Mouse (Mus musculus) limb, embryonic 11.5 days (tissue): ENCODE data around the gene Bcat2. TPM values are rescaled to one million over a fixed set of nuclear protein-coding genes. Genes with fewer than 3 reads are reported as not detected.

ENCODE experiments used
- ATAC-seq: fragments of 200-750 bp; cut with Nextera tagmentation; 2 replicates; pipeline ENCODE4 v1.8.0; 2017; ENCODE audit warnings: low read depth; ENCODE audit not compliant: insufficient number of reproducible peaks, low FRiP score, low TSS enrichment
- DNase-seq: peaks from one replicate; pipeline ENCODE4 v3.0.0-alpha.2; 2015; ENCODE audit warnings: low spot score
- H3K27ac ChIP-seq: fragments of 300-500 bp; sonication (generic); replicated peaks from 2 replicates; pipeline ENCODE4 v1.5.1; 2014; ENCODE audit warnings: low read depth, mild to moderate bottlenecking, low read length
- H3K27me3 ChIP-seq: fragments of 300-500 bp; sonication (generic); 2 replicates; pipeline ENCODE4 v1.6.1; 2014; ENCODE audit warnings: mild to moderate bottlenecking, low read length, mixed read lengths; ENCODE audit not compliant: control insufficient read depth, insufficient read depth
- H3K36me3 ChIP-seq: fragments of 300-500 bp; sonication (generic); 2 replicates; pipeline ENCODE4 v1.6.1; 2014; ENCODE audit warnings: mild to moderate bottlenecking, low read length, moderate library complexity, mixed read lengths; ENCODE audit not compliant: control insufficient read depth, insufficient read depth
- H3K4me1 ChIP-seq: fragments of 300-500 bp; sonication (generic); 2 replicates; pipeline ENCODE4 v1.6.1; 2014; ENCODE audit warnings: low read length, mixed read lengths; ENCODE audit not compliant: control insufficient read depth, insufficient read depth
- H3K4me2 ChIP-seq: fragments of 300-500 bp; sonication (generic); 2 replicates; pipeline ENCODE4 v1.6.1; 2014; ENCODE audit warnings: low read depth, mild to moderate bottlenecking, moderate library complexity; ENCODE audit not compliant: severe bottlenecking
- H3K4me3 ChIP-seq: fragments of 300-500 bp; sonication (generic); 2 replicates; pipeline ENCODE4 v1.5.1; 2014; ENCODE audit warnings: low read depth, low read length
- H3K9ac ChIP-seq: fragments of 300-500 bp; sonication (generic); 2 replicates; pipeline ENCODE4 v1.6.1; 2014; ENCODE audit warnings: mild to moderate bottlenecking, low read length
- H3K9me3 ChIP-seq: fragments of 300-500 bp; sonication (generic); 2 replicates; pipeline ENCODE4 v1.6.1; 2016; ENCODE audit warnings: low read length; ENCODE audit not compliant: control insufficient read depth
- WGBS: fragments of 180-500 bp; shearing (Covaris S2); extraction: QIAGEN DNeasy Blood & Tissue Kit; methylation state at CpG from one replicate; pipeline ENCODE4 v1.1.7; 2014; 5-methylcytosine and 5-hydroxymethylcytosine counted together
- polyA plus RNA-seq: library from polyadenylated mRNA; unstranded; fragments of >200 nt; fragmentation: Nextera tagmentation; extraction: Ambion mirVana; gene quantifications from 2 replicates; pipeline ENCODE4 v1.2.1, GENCODE M21; 2014

Bcat2 gene
- polyA plus RNA-seq, 1 experiment from 2014 or later, result 50.7 TPM

DNA sequence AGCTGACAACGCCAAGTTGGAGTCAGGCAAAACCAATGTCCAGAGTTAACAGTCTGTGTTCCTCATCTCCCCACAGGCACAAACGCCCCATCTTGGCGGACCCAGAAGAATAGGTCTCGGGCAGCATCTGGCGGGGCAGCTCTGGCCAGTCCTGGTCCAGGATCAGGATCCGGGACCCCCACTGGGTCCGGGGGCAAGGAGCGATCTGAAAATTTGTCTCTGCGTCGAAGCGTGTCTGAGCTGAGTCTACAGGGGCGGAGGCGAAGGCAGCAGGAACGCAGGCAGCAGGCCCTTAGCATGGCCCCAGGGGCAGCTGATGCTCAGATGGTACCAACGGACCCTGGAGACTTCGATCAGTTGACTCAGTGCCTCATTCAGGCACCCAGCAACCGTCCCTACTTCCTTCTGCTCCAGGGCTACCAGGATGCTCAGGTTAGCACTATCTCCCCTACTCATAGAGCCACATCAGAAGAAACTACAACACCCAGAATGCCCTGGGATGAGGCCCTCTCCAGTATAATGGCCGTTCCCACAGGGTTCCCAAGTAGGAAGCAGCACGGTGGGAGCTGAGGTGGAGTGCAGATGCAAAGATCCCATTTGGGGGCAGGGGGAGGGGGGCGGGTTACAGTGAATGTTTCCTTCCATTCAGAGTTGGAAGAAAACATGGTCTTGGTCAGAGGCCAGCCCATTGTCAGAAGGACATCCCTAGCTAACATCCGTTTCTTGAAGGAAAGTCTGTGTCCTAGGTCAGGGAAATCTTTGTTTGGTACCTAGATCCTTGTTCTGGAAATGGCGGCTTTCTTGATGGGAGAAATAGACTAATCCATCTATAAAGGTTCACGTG is 60.3 kb downstream of the Bcat2 start:
- H3K9me3 ChIP-seq, result no peaks in the 10 kb centered on the region
- H3K9ac ChIP-seq, result no peak overlapping the region
- H3K27me3 ChIP-seq, result peaks cover 25% of the 10 kb centered on the region
- ATAC-seq (no peak), DNase-seq (no peak)
- H3K4me3 ChIP-seq, result no peak overlapping the region
- no peak overlapping the region for H3K27ac ChIP-seq
- H3K4me2 ChIP-seq, result no peak overlapping the region
- 73% methylated on average over 23 of the region's 23 CpGs for WGBS
- H3K4me1 ChIP-seq, result peaks cover 12% of the 10 kb centered on the region
- no peaks in the 10 kb centered on the region for H3K36me3 ChIP-seq

DNA sequence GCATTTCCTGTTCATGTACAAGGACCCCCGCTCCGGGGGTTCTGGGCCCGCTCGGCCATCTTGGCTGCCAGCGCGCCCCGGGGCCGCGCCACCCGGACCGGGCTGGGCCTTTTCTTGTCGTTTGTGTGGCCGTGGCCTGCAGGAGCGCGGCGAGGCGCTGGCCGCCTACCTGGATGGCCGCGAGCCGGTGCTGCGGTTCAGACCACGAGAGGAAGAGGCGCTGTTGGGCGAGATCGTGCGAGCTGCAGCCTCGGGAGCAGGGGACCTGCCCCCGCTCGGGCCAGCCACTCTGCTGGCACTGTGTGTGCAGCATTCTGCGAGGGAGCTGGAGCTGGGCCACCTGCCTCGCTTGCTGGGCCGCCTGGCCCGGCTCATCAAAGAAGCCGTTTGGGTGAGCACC is 62.5 kb downstream of the Bcat2 start:
- Histone ChIP-seq H3K4me2 (peak overlapping the region; percentile 36), H3K9me3 (no peaks in the 10 kb centered on the region), H3K36me3 (0 out of 2 replicates have a peak, but pooled peaks cover 2% of the 10 kb centered on the region), H3K9ac (peak overlapping the region; percentile 68), H3K27ac (no peak overlapping the region), H3K27me3 (peaks cover 20% of the 10 kb centered on the region), H3K4me3 (peak overlapping the region; percentile 17; the same call in 1 of the 2 replicates), H3K4me1 (peaks cover 12% of the 10 kb centered on the region)
- ATAC-seq (no peak), DNase-seq (peak; percentile 68)
- WGBS, result 13% methylated on average over 35 of the region's 35 CpGs

DNA sequence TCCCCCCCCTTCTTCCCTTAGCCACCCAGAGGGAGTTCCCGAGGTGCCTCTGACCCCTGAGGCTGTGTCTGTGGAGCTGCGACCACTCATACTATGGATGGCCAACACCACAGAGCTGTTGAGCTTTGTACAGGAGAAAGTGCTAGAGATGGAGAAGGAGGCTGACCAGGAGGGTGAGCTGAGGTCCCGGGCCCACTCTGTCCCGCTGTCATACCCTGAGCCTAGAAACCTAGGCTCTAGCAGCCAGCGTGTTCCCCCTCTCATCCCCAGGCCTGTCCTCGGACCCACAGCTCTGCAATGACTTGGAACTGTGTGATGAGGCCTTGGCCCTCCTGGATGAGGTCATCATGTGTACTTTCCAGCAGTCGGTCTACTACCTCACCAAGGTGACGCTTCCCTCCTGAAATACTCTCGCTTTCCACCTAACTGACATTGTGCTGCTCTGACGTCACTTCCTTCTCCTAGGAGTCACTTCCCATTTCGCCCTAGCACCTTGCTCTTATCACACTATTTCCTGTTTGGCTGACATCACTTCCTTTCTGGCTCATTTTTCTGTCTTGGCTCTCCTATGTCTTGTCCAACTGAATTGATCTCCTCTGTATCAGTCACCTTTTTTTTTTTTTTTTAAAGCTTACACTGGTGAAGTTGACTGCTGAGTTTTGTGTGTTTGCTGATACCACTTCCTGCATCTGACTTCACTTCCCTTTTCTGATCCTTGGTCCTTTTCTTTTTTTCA is 65.2 kb downstream of the Bcat2 start:
- peaks cover 12% of the 10 kb centered on the region; the same call in 1 of the 2 replicates for H3K4me1 ChIP-seq
- 86% methylated on average over 11 of the region's 11 CpGs for WGBS
- H3K36me3 ChIP-seq, result 0 out of 2 replicates have a peak, but pooled peaks cover 2% of the 10 kb centered on the region
- no peak overlapping the region for H3K4me2 ChIP-seq
- no peak for DNase-seq
- H3K4me3 ChIP-seq, result no peak overlapping the region
- no peak overlapping the region for H3K9ac ChIP-seq
- H3K27ac ChIP-seq, result no peak overlapping the region
- 0 out of 2 replicates have a peak, but pooled peaks cover 4% of the 10 kb centered on the region for H3K27me3 ChIP-seq
- ATAC-seq, result no peak
- H3K9me3 ChIP-seq, result no peaks in the 10 kb centered on the region

DNA sequence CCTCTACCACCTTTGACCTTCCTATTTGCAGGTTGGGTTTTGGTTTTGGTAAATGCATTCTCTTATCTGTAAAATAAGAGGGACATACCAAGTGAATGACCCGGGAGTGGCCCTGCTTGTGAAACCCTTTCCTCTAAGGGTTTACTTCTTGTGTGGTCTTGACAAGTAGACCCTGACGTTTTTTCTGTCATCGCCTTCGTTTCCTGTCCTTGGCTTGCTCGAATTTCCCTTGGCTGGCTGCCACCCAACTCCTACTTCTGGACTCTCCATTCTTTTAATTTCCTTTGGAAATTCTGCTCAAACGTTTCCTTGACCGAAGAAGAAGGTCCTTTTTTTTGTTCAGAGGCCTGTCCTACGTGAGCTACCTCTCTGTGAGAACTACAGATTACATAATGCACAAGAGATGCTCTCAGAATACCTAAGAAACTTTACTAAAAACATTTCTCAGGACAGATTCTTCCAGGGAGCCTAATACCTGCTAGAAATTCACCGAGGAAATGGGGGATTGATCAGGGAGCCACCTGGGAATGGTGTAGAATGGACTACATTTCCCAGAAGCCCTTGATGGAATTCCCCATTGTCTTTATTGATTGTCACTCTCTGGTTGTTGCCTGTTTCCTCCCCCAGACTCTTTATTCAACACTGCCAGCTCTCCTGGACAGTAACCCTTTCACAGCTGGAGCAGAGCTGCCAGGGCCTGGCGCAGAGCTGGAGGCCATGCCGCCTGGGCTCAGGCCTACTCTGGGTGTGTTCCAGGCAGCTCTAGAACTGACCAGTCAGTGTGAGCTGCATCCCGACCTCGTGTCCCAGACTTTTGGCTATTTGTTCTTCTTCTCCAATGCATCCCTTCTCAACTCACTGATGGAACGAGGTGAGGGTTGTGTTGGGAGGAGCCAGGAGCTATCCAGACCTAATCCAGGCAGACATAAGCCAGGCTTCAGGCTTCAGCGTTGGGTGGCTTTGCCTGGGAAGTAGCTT is 66.0 kb downstream of the Bcat2 start:
- WGBS, result 89% methylated on average over 15 of the region's 15 CpGs
- no peak overlapping the region for H3K4me2 ChIP-seq
- no peak overlapping the region for H3K9ac ChIP-seq
- H3K4me1 ChIP-seq, result peaks cover 12% of the 10 kb centered on the region; the same call in 1 of the 2 replicates
- H3K4me3 ChIP-seq, result no peak overlapping the region
- H3K27me3 ChIP-seq, result 0 out of 2 replicates have a peak, but pooled peaks cover 4% of the 10 kb centered on the region
- H3K27ac ChIP-seq, result no peak overlapping the region
- no peak for DNase-seq
- no peaks in the 10 kb centered on the region for H3K9me3 ChIP-seq
- no peak for ATAC-seq
- 0 out of 2 replicates have a peak, but pooled peaks cover 2% of the 10 kb centered on the region for H3K36me3 ChIP-seq

DNA sequence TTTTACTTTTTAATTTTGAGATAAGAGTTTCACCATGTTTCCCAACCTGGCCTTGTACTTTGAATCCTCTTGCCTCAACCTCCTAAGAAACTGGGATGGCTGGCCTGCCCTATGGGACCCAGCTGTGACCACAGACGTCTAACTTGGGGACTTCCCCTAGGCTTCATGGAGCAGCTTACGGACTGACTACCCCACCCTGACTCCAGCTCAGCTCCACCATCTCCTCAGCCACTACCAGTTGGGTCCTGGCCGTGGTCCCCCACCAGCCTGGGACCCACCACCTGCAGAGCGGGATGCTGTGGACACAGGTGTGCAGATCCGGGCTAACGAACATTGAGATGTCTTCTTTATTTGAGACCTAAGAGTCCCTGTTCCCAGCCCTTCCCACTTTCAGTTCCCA is 67.8 kb downstream of the Bcat2 start:
- Histone ChIP-seq H3K9me3 (no peaks in the 10 kb centered on the region), H3K4me1 (peaks cover 12% of the 10 kb centered on the region), H3K4me2 (0 out of 2 replicates have a peak overlapping the region, but pooled peaks have one; percentile 5), H3K27me3 (0 out of 2 replicates have a peak, but pooled peaks cover 4% of the 10 kb centered on the region), H3K4me3 (no peak overlapping the region), H3K9ac (no peak overlapping the region), H3K36me3 (0 out of 2 replicates have a peak, but pooled peaks cover 2% of the 10 kb centered on the region), H3K27ac (no peak overlapping the region)
- no peak for ATAC-seq
- no peak for DNase-seq
- WGBS, result 93% methylated on average over 6 of the region's 6 CpGs

DNA sequence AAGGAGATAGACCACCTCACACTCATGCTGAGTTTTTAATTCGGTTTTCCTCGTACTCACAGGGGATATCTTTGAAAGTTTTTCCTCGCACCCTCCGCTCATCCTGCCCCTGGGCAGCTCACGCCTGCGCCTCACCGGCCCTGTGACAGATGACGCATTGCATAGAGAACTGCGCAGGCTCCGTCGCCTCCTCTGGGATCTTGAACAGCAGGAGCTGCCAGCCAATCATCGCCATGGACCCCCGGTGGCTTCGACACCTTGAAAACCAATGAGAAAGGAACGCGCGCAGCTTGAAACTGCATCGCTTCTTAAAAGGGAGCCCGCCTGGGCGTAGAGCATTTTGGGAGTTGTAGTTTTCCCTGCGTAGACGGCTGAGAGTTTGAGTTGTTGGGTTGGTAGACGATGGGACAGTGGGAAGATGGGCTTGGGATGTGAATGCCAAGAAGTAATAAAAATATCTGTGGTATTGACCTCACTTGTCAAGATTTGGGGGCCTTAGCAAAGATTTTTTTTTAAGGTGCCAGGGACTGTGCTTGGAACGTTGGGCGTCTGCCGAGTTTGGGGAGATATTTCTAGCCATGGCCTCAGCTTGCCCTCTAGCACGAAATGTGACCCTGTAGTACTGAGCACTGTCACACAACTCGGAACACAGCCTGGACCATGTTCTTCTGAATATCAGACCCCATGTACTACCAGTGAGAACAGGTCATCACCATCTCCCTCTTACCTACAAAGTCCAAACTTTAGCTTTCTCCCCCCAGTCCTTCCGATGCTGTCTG is 68.9 kb downstream of the Bcat2 start:
- Histone ChIP-seq H3K4me3 (peak overlapping the region; percentile 19), H3K4me1 (peaks cover 13% of the 10 kb centered on the region), H3K4me2 (peak overlapping the region; percentile 45), H3K27ac (no peak overlapping the region), H3K27me3 (no peaks in the 10 kb centered on the region), H3K36me3 (0 out of 2 replicates have a peak, but pooled peaks cover 2% of the 10 kb centered on the region), H3K9ac (no peak overlapping the region), H3K9me3 (no peaks in the 10 kb centered on the region)
- ATAC-seq (peak; percentile 71), DNase-seq (peak; percentile 96)
- 15% methylated on average over 29 of the region's 29 CpGs for WGBS
